Mouse (Mus musculus): Measurements from ENCODE around the gene Paf1.
A peak's percentile ranks its signal among the peaks of the same experiment; 100 is the strongest.

Gene Paf1

DNA sequence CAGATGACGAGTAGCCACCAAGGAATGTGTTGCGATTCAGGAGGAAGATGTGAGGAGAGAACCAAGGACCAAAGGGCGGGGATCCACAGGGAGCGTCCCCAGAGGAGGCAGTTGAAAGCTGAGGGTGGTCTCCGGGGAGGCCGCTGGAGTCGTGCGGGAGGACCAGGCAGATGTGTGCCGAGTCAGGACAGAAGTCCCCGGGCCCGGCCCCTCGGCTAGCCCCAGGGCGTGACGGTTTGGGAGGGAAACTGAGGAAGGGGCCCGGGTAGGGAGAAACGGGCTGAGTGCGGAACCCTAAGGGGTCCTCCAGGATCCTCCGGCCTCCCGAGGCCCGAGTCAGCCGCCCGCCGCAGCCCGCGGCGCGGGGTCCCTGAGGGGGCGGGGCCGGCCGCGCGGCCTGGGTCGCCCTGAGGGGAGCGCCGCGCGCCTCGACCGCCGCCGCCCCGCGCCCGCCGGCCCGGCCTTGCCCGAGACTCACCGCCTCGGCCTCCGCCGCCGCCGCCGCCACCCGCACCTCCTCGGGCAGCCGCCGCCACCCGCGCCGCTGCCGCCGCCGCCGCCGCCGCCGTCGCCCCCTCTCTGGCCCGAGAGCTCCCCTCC lies 43.0 kb downstream of the Paf1 start:
- DNase-seq (ENCODE audit: low spot score in 2 of 2): peak; percentile 46 to 54

GRCm38 (mm10) chr7:28436271-28436904 lies 43.6 kb downstream of the Paf1 start:
- DNase-seq (ENCODE audit: low spot score in 2 of 2): peak; percentile 100

DNA sequence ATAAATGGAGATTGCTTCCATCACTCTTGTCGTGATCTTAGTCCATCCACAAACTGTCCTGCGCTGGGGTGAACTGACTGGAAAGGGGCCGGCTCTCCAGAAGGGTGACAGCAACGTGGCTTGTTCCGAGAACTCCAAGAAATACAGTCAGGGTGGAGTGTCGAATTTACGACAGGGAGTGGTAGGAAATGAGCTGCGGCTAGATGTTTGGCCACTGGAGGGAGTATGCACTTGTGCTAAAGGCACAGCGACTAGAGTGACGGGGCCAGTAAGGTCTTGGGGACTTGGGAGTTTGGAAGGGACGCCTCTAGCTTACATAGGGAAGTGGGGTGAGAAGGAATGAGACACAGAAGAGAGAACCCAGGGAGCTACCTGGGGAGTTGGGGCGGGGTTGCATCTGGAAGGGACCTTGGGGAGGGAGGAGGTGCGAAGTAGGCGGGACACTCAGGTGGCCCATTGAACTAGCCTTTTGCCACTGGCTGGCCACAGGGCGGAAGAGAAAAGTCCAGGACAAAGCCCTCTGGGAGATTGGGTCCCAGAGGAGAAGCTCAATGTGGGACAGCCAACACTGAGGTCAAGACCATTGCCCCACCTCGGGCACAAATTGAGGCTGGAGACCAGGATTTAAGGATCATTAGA lies 44.3 kb downstream of the Paf1 start, which contains the start of gene Gmfg:
Gene Gmfg, plus strand, starts transcription at position 516 of the 639 bp plus-strand sequence.
- peak; percentile 72 to 78 for DNase-seq (ENCODE audit: low spot score in 2 of 2)

GRCm38 (mm10) chr7:28437964-28438363 lies 45.2 kb downstream of the Paf1 start:
- no peak for DNase-seq (ENCODE audit: low spot score in 2 of 2)

DNA sequence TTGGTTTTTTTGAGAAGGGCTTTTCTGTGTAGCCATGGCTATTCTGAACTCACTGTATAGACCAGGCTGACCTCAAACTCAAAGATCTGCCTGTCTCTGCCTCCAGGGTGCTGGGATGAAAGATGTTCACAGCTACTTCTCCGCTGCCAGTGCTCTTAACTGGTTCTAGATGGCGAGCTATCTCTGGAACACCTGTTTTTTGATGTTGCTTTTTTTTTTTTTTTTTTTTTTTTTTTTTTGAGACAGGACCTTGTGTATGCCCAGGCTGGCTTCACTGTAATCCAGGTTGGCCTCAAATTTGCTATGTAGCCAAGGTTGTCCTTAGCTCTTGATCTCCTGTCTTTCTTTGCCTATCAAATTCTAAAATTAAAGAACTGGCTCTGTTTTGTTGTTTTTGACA lies 46.0 kb downstream of the Paf1 start:
- no peak for DNase-seq (ENCODE audit: low spot score in 2 of 2)

DNA sequence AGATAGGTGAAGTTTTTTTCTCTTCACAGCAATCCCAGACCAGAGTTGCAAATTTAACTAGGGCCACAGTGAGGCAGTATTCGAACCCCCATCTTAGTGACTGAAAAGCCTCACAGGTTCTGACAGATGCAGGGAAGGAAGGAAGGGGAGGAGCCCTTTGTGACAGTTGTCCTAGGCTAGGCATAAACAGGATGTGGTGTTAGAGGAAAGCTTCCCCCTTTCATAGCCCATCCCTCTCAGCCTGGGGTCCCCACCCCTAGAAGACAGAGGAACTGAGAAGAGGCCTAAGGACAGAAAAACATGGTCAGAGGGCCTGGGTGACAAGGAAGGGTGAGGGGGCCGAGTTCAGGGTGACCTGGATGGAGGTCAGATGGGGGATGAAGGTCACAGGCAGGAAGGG lies 48.0 kb downstream of the Paf1 start:
- DNase-seq (ENCODE audit: low spot score in 2 of 2): no peak

GRCm38 (mm10) chr7:28441776-28442485 lies 49.2 kb downstream of the Paf1 start:
- DNase-seq (ENCODE audit: low spot score in 2 of 2): no peak

GRCm38 (mm10) chr7:28442688-28443087 lies 49.9 kb downstream of the Paf1 start:
- DNase-seq (ENCODE audit: low spot score in 2 of 2): no peak

DNA sequence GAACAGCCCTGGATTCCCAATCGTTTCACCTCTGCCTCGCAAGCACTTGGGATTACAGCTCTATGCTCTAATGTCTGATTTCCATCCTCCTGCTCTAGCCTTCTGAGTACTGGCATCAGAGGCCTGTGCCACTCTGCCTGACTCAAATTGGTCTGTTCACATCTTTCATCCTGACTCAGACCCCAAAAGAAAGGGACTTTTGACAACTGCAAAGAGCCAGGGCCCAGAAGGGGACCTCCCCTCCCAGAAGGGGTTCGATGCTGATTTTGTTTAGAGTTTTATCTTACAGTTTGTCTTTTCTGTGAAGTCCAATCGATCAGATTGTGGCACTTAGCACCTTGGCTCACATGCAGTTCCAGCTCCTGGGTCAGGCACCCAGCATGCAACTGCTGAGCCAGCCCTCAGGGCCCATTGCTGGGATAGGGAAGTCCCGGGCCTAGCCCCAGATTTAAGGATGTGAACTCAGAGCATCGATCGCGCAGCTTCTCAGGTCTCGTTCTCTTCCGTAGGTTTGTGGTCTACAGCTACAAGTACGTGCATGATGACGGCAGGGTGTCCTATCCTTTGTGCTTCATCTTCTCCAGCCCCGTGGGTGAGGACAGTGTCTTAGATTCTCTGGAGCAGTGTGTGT lies 51.7 kb downstream of the Paf1 start:
- no peak for DNase-seq (ENCODE audit: low spot score in 2 of 2)

DNA sequence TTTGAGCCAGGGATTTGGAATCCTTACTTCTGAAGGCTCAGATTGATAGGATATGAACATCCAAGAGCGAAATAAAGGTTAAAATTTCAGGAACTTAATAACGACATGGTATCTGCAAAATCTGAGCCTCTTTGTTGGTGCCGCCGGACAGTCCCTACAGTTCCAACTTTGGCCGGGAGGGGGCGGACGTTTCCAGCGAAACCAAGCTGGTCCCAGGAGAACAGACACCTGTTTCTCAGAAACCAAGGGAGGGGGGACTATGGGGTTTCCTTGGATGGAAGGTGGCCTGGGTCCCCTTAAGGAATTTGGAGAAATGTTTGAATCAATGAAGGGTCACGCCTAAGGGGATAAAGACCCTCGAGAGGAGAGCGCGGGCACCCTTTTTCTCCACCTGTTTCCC lies 53.7 kb downstream of the Paf1 start:
- peak; percentile 59 to 80 for DNase-seq (ENCODE audit: low spot score in 2 of 2)

GRCm38 (mm10) chr7:28447101-28447830 lies 54.5 kb downstream of the Paf1 start:
- no peak for DNase-seq (ENCODE audit: low spot score in 2 of 2)

- no peak for DNase-seq (ENCODE audit: low spot score in 2 of 2)
Measured at GRCm38 (mm10) chr7:28447865-28448820, 55.4 kb downstream of the Paf1 start.

Data from frontal cortex, postnatal 10 days (tissue).